In genomic region chr5:130023767-130024539, GRCm38 (mm10) we compare ENCODE assay signal across 8 mouse cellular contexts. TPM values are rescaled to one million over a fixed set of nuclear protein-coding genes. Genes with fewer than 3 reads are reported as not detected.
A peak's percentile ranks its signal among the peaks of the same experiment; 100 is the strongest.
DNase-seq lines count a peak whose midpoint lies in the region; ATAC-seq and TF ChIP-seq lines count a peak whose summit lies in the region.

No protein-coding gene starts in this region.

- ATAC-seq in erythroid progenitor cell, adult 5-6 weeks (replicated peaks; ENCODE audit: low FRiP score, poor library complexity, severe bottlenecking) = peak; percentile 90
- ATAC-seq in heart, embryonic 12.5 days (ENCODE audit: insufficient number of reproducible peaks, low FRiP score) = peak; percentile 89
- peak; percentile 92 for ATAC-seq in kidney, postnatal 0 days (replicated peaks; ENCODE audit: low FRiP score, low read depth)
- peak; percentile 90 for ATAC-seq in liver, embryonic 11.5 days (replicated peaks; ENCODE audit: low FRiP score)
- peak; percentile 92 for ATAC-seq in stomach, embryonic 14.5 days (ENCODE audit: insufficient number of reproducible peaks, insufficient read depth, low FRiP score, low read depth)

- H3K27me3 ChIP-seq in C2C12 (ENCODE audit: control insufficient read depth, insufficient read depth, insufficient read length) = no peaks in the 10 kb centered on the region
- H3K27me3 ChIP-seq in heart, embryonic 12.5 days (replicated peaks) = peaks cover 10% of the 10 kb centered on the region
- no peaks in the 10 kb centered on the region for H3K27me3 ChIP-seq in kidney, postnatal 0 days (ENCODE audit: insufficient read depth, low read length)
- no peaks in the 10 kb centered on the region; the same call in 1 of the 2 replicates for H3K27me3 ChIP-seq in liver, embryonic 11.5 days (replicated peaks; ENCODE audit: control insufficient read depth, insufficient read depth, low read length)
- no peaks in the 10 kb centered on the region for H3K27me3 ChIP-seq in stomach, embryonic 14.5 days (ENCODE audit: control insufficient read depth, insufficient read depth, low read length)

- no peaks in the 10 kb centered on the region for H3K9me3 ChIP-seq in heart, embryonic 12.5 days (replicated peaks)
- H3K9me3 ChIP-seq in kidney, postnatal 0 days (replicated peaks; ENCODE audit: low read length) = no peaks in the 10 kb centered on the region
- H3K9me3 ChIP-seq in liver, embryonic 11.5 days (ENCODE audit: control insufficient read depth, low read length) = no peaks in the 10 kb centered on the region
- no peaks in the 10 kb centered on the region for H3K9me3 ChIP-seq in stomach, embryonic 14.5 days (ENCODE audit: control insufficient read depth, low read depth, low read length)

- no peaks in the 10 kb centered on the region for H3K79me2 ChIP-seq in C2C12 (ENCODE audit: control insufficient read depth, insufficient read depth)

- TF ChIP-seq POLR2A in brain, embryonic 14.5 days (IDR thresholded peaks at IDR 0.05; ENCODE audit: borderline replicate concordance, extremely low read depth, insufficient read depth, insufficient read length, poor library complexity, severe bottlenecking) = no peak

- peak overlapping the region; percentile 67 for H3ac ChIP-seq in C2C12 (ENCODE audit: control insufficient read depth, insufficient read length, low read depth)

- H3K9ac ChIP-seq in heart, embryonic 12.5 days = peak overlapping the region; percentile 75
- H3K9ac ChIP-seq in kidney, postnatal 0 days (ENCODE audit: low read depth, low read length) = peak overlapping the region; percentile 67
- H3K9ac ChIP-seq in liver, embryonic 11.5 days (ENCODE audit: low read depth, low read length) = peak overlapping the region; percentile 55
- peak overlapping the region; percentile 42 for H3K9ac ChIP-seq in stomach, embryonic 14.5 days (replicated peaks; ENCODE audit: low read depth, low read length)

- H3K4me3 ChIP-seq in C2C12 (ENCODE audit: insufficient read depth, poor library complexity, severe bottlenecking) = peak overlapping the region; percentile 49
- H3K4me3 ChIP-seq in heart, embryonic 12.5 days = peak overlapping the region; percentile 68
- H3K4me3 ChIP-seq in kidney, postnatal 0 days (replicated peaks; ENCODE audit: low read depth, low read length) = peak overlapping the region; percentile 70
- H3K4me3 ChIP-seq in liver, embryonic 11.5 days (ENCODE audit: low read depth, low read length) = peak overlapping the region; percentile 66
- peak overlapping the region; percentile 56 for H3K4me3 ChIP-seq in stomach, embryonic 14.5 days (ENCODE audit: low read depth, low read length)

- under 1% methylated on average over 32 of the region's 32 CpGs for WGBS in heart, embryonic 12.5 days
- under 1% methylated on average over 32 of the region's 32 CpGs for WGBS in kidney, postnatal 0 days
- WGBS in liver, embryonic 11.5 days = under 1% methylated on average over 32 of the region's 32 CpGs
- WGBS in stomach, embryonic 14.5 days = under 1% methylated on average over 32 of the region's 32 CpGs

- peak overlapping the region; percentile 93 for H3K4me2 ChIP-seq in heart, embryonic 12.5 days
- H3K4me2 ChIP-seq in kidney, postnatal 0 days (ENCODE audit: low read length) = peak overlapping the region; percentile 89
- peak overlapping the region; percentile 86 for H3K4me2 ChIP-seq in liver, embryonic 11.5 days
- H3K4me2 ChIP-seq in stomach, embryonic 14.5 days (replicated peaks; ENCODE audit: low read depth, low read length) = peak overlapping the region; percentile 88

- peak; percentile 51 for TF ChIP-seq CTCF in C2C12 (IDR thresholded peaks at IDR 0.05; ENCODE audit: control insufficient read depth, insufficient read depth, insufficient read length)
- peak; percentile 81 for TF ChIP-seq CTCF in brain, embryonic 14.5 days (IDR thresholded peaks at IDR 0.05; ENCODE audit: borderline replicate concordance, extremely low read depth, insufficient read depth, insufficient read length)
- peak; percentile 84 for TF ChIP-seq CTCF in kidney, postnatal 0 days (IDR thresholded peaks at IDR 0.05; ENCODE audit: low read depth)

- no peaks in the 10 kb centered on the region for H3K36me3 ChIP-seq in C2C12 (ENCODE audit: control insufficient read depth, insufficient read depth)
- no peaks in the 10 kb centered on the region for H3K36me3 ChIP-seq in heart, embryonic 12.5 days
- H3K36me3 ChIP-seq in kidney, postnatal 0 days (ENCODE audit: insufficient read depth, low read length) = no peaks in the 10 kb centered on the region
- no peaks in the 10 kb centered on the region for H3K36me3 ChIP-seq in liver, embryonic 11.5 days (ENCODE audit: control insufficient read depth, insufficient read depth, low read length)
- H3K36me3 ChIP-seq in stomach, embryonic 14.5 days (ENCODE audit: control insufficient read depth, insufficient read depth, low read length) = no peaks in the 10 kb centered on the region

- peaks cover 9% of the 10 kb centered on the region for H3K4me1 ChIP-seq in heart, embryonic 12.5 days (replicated peaks)
- H3K4me1 ChIP-seq in kidney, postnatal 0 days (replicated peaks; ENCODE audit: insufficient read depth, low read length) = 0 out of 2 replicates have a peak, but pooled peaks cover 4% of the 10 kb centered on the region
- H3K4me1 ChIP-seq in liver, embryonic 11.5 days (replicated peaks; ENCODE audit: control insufficient read depth, insufficient read depth, low read length) = peaks cover 4% of the 10 kb centered on the region; the same call in 1 of the 2 replicates
- peaks cover 3% of the 10 kb centered on the region; the same call in 1 of the 2 replicates for H3K4me1 ChIP-seq in stomach, embryonic 14.5 days (ENCODE audit: control insufficient read depth, insufficient read depth, low read length)

- DNase-seq in brain, embryonic 14.5 days (ENCODE audit: low read depth) = peak; percentile 93
- peak; percentile 97 for DNase-seq in kidney, postnatal 0 days (ENCODE audit: low spot score)
- DNase-seq in liver, embryonic 11.5 days (ENCODE audit: low spot score) = peak; percentile 83
- peak; percentile 88 for DNase-seq in naive thymus-derived CD4-positive, alpha-beta T cell, adult 2 months (ENCODE audit: low read depth)

- H3K27ac ChIP-seq in heart, embryonic 12.5 days (ENCODE audit: poor library complexity, severe bottlenecking) = peak overlapping the region; percentile 68
- H3K27ac ChIP-seq in kidney, postnatal 0 days = peak overlapping the region; percentile 90
- peak overlapping the region; percentile 89 for H3K27ac ChIP-seq in liver, embryonic 11.5 days (ENCODE audit: low read depth, low read length)
- H3K27ac ChIP-seq in stomach, embryonic 14.5 days (ENCODE audit: low read length) = peak overlapping the region; percentile 80

- no peaks in the 10 kb centered on the region for H3K79me3 ChIP-seq in C2C12 (ENCODE audit: low read depth)

TF ChIP-seq in C2C12, 6 proteins besides CTCF, POLR2A, EP300 and RAD21 (continues in another document):
- TF ChIP-seq USF1 (IDR thresholded peaks at IDR 0.05; ENCODE audit: low read depth) (no peak), MYOG (IDR thresholded peaks at IDR 0.05; ENCODE audit: control insufficient read depth, extremely low read depth, insufficient read length) (no peak), CEBPB (IDR thresholded peaks at IDR 0.05; ENCODE audit: low read depth) (no peak)

RNA-seq across cellular contexts. Expression of gene Asl, which starts 5.1 kb away (rescaled TPM):
- 26.4 TPM for polyA plus RNA-seq in C2C12 (2012; fragmentation: generic; extraction: Trizol)
- polyA plus RNA-seq in brain, embryonic 14.5 days (2012; rRNA removed) = 27.9 and 30.7 TPM in 2 replicates
- 8.6 and 10.9 TPM in 2 replicates for total RNA-seq in erythroid progenitor cell, adult 5-6 weeks (2015; ENCODE audit: low replicate concordance)
- total RNA-seq in erythroid progenitor cell, adult 5-6 weeks (2017; ENCODE audit: low replicate concordance) = 1.8 TPM in 1 of 2 replicates, not detected in the other
- polyA plus RNA-seq in heart, embryonic 12.5 days (2016; fragmentation: Nextera tagmentation; extraction: Ambion mirVana) = 15.7 and 19.1 TPM in 2 replicates
- 86.4 and 94.1 TPM in 2 replicates for polyA plus RNA-seq in kidney, postnatal 0 days (2015; fragmentation: Nextera tagmentation; extraction: Ambion mirVana)
- polyA plus RNA-seq in liver, embryonic 11.5 days (2014; fragmentation: Nextera tagmentation; extraction: Ambion mirVana) = 51.8 and 61.0 TPM in 2 replicates
- 35.1 TPM in 2 replicates for polyA plus RNA-seq in stomach, embryonic 14.5 days (2014; fragmentation: Nextera tagmentation; extraction: Ambion mirVana)

RNA-seq across cellular contexts. Expression of gene Crcp, which starts 5.1 kb away (rescaled TPM):
- 32.6 TPM for polyA plus RNA-seq in C2C12 (2012; fragmentation: generic; extraction: Trizol)
- 37.6 and 51.0 TPM in 2 replicates for polyA plus RNA-seq in brain, embryonic 14.5 days (2012; rRNA removed)
- total RNA-seq in erythroid progenitor cell, adult 5-6 weeks (2015; ENCODE audit: low replicate concordance) = 15.1 and 31.4 TPM in 2 replicates
- total RNA-seq in erythroid progenitor cell, adult 5-6 weeks (2017; ENCODE audit: low replicate concordance) = 17.2 and 18.1 TPM in 2 replicates
- 21.2 and 22.5 TPM in 2 replicates for polyA plus RNA-seq in heart, embryonic 12.5 days (2016; fragmentation: Nextera tagmentation; extraction: Ambion mirVana)
- 36.8 and 42.8 TPM in 2 replicates for polyA plus RNA-seq in kidney, postnatal 0 days (2015; fragmentation: Nextera tagmentation; extraction: Ambion mirVana)
- 30.8 and 34.8 TPM in 2 replicates for polyA plus RNA-seq in liver, embryonic 11.5 days (2014; fragmentation: Nextera tagmentation; extraction: Ambion mirVana)
- polyA plus RNA-seq in stomach, embryonic 14.5 days (2014; fragmentation: Nextera tagmentation; extraction: Ambion mirVana) = 20.0 and 24.2 TPM in 2 replicates

RNA-seq across cellular contexts. Expression of gene Gusb, which starts 21.1 kb away (rescaled TPM):
- polyA plus RNA-seq in C2C12 (2012; fragmentation: generic; extraction: Trizol) = 56.0 TPM
- 16.3 and 22.5 TPM in 2 replicates for polyA plus RNA-seq in brain, embryonic 14.5 days (2012; rRNA removed)
- total RNA-seq in erythroid progenitor cell, adult 5-6 weeks (2015; ENCODE audit: low replicate concordance) = 24.9 and 27.2 TPM in 2 replicates
- 5.4 and 15.1 TPM in 2 replicates for total RNA-seq in erythroid progenitor cell, adult 5-6 weeks (2017; ENCODE audit: low replicate concordance)
- polyA plus RNA-seq in heart, embryonic 12.5 days (2016; fragmentation: Nextera tagmentation; extraction: Ambion mirVana) = 46.8 and 48.1 TPM in 2 replicates
- 51.2 and 52.7 TPM in 2 replicates for polyA plus RNA-seq in kidney, postnatal 0 days (2015; fragmentation: Nextera tagmentation; extraction: Ambion mirVana)
- polyA plus RNA-seq in liver, embryonic 11.5 days (2014; fragmentation: Nextera tagmentation; extraction: Ambion mirVana) = 82.5 and 89.9 TPM in 2 replicates
- polyA plus RNA-seq in stomach, embryonic 14.5 days (2014; fragmentation: Nextera tagmentation; extraction: Ambion mirVana) = 71.4 and 74.7 TPM in 2 replicates

RNA-seq across cellular contexts. Expression of gene Tpst1, which starts 49.2 kb away (rescaled TPM):
- polyA plus RNA-seq in C2C12 (2012; fragmentation: generic; extraction: Trizol) = 22.3 TPM
- polyA plus RNA-seq in brain, embryonic 14.5 days (2012; rRNA removed) = 27.3 and 32.9 TPM in 2 replicates
- 5.0 and 11.7 TPM in 2 replicates for total RNA-seq in erythroid progenitor cell, adult 5-6 weeks (2015; ENCODE audit: low replicate concordance)
- total RNA-seq in erythroid progenitor cell, adult 5-6 weeks (2017; ENCODE audit: low replicate concordance) = 4.5 and 9.1 TPM in 2 replicates
- polyA plus RNA-seq in heart, embryonic 12.5 days (2016; fragmentation: Nextera tagmentation; extraction: Ambion mirVana) = 25.8 and 29.4 TPM in 2 replicates
- 63.9 and 66.5 TPM in 2 replicates for polyA plus RNA-seq in kidney, postnatal 0 days (2015; fragmentation: Nextera tagmentation; extraction: Ambion mirVana)
- polyA plus RNA-seq in liver, embryonic 11.5 days (2014; fragmentation: Nextera tagmentation; extraction: Ambion mirVana) = 54.0 and 58.2 TPM in 2 replicates
- polyA plus RNA-seq in stomach, embryonic 14.5 days (2014; fragmentation: Nextera tagmentation; extraction: Ambion mirVana) = 82.7 and 87.3 TPM in 2 replicates

Comparison
In these comparisons a context has a peak if more than half of its experiments do, and no peak if none do; other contexts are left out.
1. Peak in every context shown above with its lines: DNase-seq, ATAC-seq, H3K4me3 ChIP-seq and H3K27ac ChIP-seq.